Mouse (Mus musculus) heart, postnatal 36 days (tissue): ENCODE measurements at regions not wholly inside any gene's neighbourhood (a gene's known extent, or its start where the extent isn't known, plus 50 kb on each side); places are given as distances from the start of the nearest gene placed in this dataset.

Experiments
- DNase-seq, 2 experiments: peaks; one replicate each; pipeline ENCODE4 v3.0.0; 2021 to 2022
- intact Hi-C: fragments of 180-260 bp; cut with DNase I; formaldehyde crosslinking; loops from one replicate; pipeline ENCODE4 v1.15.1; 2025

DNA sequence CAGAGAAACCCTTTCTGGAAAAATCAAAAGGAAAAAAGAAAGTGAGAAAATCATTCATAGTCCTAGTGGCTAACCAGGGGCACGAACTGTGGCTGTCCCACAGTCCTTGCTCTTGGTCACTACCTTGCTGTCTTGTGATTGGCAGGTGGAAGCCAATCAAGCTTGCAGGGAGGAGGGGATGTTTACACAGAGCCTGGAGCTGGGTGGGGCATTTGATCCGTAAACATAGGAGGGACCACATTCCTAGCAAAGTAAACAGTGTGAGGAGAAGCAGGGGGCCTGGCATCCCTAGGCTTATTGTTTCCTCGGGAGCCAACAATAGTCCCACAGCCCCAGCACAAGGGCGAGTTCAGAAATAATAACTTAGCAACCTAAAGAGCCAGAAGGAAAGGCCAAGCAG, 466.5 kb upstream of the Gm10131 start:
- intact Hi-C loops = no loop called here

DNA sequence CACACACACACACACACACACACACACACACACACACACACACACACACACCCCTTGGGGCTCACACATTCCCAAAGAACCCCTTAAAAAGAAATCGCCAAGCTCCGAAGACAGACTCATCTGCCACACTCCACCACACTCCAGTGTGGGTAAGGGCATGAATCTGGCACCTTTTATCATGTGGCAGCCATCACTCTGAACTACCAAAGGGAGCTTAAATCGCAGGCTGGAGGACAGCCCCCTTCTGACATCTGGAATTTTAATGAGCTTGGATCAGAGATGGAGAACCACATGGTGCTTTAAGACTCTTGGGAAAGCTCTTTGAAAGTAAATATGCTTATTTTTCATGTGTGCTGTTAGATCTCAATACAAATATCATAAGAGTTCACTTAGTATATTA, 462.5 kb upstream of the Gm10131 start:
- no peak for DNase-seq
- intact Hi-C loops = no loop called here

More for the DNA sequence above, 466.5 kb upstream of the Gm10131 start:
- DNase-seq = no peak

DNA sequence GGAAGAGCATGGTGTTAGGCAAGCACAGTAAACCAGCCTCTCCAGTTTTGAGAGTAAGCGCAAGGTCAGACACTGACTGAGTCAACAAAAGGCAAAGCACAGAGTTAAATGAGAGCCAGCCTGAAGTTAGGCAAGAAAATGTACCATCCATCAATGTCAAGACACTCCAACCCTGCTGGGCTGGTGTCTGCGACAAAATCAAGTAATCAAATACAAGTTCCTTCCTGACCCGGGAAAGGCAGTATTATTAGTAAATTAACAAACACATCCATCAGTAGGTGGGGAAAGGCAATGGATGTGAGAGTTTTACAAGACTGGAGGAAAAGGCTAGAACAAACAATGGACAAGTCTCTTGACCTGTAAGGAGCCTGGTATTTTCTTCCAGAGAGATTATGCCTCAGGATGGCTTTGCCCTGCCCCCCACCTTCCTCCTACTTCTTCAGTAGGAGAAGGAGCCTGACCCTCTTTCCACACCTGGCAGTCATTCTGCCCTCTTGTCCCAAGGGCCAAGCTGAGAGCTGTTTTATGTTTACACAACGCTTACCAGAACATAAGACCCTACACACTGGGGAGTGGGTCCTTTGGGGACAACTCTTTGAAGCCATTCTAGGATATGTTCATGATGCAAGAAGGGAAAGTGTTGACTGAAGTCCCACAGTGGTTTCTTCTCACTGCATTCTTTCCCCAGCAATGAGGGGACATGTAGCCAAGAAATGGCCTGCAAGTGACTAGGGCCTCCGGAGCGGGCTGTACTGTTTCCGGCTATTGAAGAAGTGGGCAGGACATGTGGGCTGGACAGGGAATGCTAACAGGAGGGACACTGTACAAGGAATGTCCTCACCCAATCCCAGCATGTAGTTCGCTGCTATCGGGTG, 461.7 kb upstream of the Gm10131 start:
- intact Hi-C loops = no loop called here
- DNase-seq = no peak

DNA sequence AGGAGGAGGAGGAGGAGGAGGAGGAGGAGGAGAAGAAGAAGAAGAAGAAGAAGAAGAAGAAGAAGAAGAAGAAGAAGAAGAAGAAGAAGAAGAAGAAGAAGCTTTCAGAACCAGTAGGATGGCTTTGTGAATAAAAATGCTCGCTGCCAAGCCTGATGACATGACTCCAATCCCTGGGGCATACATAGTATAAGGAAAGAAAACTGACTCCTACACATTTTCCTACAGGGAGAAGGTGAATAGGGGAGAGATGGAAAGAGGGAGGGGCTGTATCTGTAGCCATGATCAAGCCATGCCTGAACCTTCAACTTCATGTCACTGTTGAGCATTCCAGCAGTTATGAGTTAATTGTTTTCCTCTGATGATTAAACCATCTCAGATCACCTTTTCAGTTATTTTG, 460.2 kb upstream of the Gm10131 start:
- intact Hi-C loops = no loop called here
- no peak for DNase-seq

DNA sequence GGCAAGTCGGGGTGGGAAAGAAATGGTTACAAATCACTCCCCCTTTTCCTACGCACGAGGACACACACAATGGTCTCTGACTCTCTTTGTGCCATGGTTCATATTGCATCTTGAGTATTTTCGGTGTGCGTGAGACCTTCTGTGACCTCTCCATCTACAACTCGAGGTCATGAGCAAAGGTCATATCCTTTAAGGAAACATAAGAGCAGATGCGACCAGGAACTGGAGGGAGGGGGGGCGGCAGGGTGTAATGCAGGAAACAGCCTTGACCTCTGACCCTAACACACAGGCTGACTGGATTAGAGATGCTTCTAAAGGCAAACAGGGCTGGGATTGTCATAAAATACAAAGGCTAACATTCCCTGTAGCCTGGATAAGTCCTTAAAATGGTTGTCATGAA, 450.7 kb upstream of the Gm10131 start:
- intact Hi-C loops = no loop called here
- DNase-seq = no peak

DNA sequence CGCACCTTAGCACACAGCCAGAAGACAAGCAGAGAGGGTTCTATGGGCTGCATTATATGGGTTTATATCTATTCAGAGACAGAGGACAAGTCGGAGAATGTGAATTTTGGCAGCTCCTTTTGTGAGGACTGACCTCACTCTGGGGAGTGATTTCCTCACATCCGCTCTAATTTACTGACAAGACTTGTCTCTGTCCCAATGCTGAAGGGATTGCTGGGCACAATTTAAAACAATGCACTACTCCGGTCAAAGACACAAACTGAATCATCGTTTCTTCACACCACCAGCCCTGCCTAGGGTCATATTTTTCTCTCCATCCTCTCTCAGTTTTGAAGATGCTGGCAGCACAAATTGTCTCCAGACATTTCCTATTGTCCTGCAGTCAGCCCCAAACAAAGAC, 438.2 kb upstream of the Gm10131 start:
- intact Hi-C loops = no loop called here
- DNase-seq = no peak

DNA sequence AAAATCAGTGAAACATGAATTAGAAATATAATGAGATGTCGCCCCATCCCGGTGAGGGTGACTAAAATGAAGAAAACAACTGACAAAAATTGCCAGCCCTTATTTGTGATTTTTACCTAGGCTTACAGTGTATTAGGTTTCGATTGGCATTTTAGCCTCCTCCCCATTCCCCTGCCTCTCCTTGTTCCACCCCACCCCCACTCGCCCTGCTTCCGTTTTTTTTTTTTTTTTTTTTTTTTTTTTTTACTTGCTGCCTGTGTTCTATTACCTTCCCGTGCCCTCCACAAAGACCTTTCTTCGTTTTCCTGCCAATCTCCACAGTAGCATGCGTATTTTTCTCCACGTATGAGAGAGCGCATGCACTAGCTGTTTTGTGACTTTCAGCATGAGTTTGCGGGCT, 435.3 kb upstream of the Gm10131 start:
- DNase-seq = no peak
- intact Hi-C loops = no loop called here

DNA sequence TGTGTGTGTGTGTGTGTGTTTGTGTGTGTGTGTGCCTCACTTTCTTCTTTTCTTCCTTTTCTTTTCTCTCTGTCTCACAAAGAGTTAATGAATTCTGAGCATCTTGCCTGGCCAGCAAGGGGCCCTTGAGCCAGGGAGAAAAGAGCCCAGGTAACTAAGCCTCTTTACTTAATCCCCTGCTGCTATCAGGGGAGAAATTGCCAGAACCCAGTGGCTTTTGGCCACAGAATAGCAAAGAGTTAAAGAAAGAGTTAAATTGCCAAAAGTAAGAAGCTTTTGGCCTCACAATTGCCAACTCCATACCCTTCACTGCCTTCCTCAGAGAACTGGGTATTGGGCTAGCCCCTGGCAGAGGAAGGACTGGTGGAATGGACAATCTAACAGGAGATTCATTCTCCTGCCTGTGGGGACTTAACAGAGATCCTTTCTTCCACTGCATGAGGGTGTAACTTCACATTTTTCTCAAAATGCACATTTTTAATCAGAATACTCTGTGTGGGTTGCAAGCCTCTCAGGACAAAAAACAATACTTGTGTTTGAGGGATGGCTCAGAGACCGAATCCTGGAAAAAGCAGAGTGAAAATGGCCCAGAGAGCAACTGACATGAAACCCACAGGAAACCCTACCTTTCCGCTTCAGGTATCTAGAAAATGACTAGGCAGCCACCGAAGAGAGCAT, 431.0 kb upstream of the Gm10131 start:
- intact Hi-C loops = no loop called here
- no peak for DNase-seq

DNA sequence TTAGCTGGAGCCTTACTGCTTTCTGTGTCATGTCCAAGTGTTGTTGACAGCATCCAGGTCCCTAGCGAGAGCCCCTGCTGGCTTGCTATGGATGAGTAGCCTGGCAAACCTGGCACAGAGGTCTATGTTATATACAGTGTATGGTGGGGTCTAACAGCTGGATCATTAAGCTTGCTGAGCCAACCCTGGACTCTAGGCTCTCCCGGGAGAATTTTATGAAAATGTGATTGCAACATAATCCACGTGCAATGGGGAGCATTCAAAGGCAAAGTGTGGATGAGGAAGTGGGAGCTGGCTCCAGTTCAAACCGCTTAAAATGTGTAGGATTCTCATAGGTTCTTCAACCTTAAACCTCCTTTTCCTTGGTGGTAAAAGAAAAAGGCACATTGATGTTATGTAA, 427.7 kb upstream of the Gm10131 start:
- no peak for DNase-seq

DNA sequence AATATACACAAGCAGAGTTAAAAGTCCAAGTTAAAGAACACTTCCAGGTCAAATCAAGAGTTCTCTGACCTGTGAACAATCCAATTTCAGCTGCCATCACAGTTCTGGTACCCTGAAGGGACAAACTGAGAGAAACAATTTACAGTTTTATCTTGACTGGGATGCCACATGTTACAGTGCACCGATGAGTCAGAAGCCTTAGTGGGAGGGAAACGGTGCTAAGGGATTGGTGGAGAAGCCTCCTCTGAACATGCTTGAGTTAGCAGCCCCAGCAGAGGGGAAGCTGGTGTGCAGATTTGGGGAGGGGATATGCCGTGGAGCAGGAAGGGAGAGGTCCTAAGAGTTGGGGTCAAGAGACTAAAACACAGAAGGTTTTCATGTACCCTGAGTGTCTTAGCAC, 423.9 kb upstream of the Gm10131 start:
- intact Hi-C loops = no loop called here
- DNase-seq = no peak

More for the DNA sequence above, 427.7 kb upstream of the Gm10131 start:
- intact Hi-C loops = no loop called here

DNA sequence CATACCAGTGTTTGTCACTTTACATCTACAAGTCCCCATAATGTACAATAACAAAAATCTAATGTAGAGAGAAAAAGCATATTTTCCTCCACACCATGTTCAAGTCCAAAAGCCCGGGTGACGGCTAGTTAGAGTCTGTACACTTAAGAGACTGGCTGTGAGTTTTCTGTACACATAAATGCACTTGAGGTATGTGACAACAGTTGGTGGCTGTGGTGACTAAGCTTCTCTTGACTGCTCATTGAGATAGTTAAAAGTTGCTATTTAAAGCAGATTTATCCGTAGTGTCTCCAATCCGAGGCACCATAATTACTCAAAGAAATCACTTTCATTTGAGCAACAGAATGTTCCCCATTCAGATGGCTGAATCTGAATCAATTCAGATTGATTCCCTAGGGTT, 421.9 kb upstream of the Gm10131 start:
- intact Hi-C loops = no loop called here
- DNase-seq = no peak

DNA sequence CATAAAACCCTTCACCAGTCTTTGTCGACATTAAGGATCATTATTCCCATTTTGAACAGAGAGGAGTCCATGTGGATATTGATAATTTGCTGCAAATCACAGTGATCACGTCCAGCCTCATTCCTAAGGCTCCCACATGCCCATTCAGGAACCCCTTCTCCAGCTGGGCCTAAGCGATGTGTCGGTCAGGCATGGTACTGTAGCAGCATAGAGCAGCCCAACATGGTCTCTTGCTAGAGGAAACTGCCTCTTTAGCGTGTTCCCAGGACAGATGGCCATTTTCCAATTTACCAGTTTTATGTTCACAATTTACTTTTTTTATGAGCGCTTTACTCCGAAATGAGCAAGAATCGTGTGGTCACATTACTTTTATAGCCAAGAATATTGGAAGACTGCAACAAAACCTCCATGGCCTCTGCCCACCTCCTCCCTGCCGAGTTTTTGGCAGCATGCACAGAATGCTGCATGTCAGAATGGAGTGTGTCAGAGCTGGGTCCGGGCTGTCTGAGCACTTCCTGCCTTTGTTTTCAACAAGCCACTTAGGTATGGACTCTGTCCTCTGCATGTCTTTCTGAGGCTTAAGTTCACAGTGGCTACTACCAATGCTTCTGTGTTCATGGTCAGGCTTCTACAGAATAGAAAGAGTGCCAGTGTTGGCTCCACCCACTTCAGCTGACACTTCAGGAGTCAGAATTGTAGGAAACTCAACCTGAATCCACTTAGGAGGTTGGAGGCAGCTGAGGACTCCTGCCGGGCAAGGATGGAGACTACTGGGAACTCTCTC, 419.6 kb upstream of the Gm10131 start:
- no peak for DNase-seq
- intact Hi-C loops = no loop called here

DNA sequence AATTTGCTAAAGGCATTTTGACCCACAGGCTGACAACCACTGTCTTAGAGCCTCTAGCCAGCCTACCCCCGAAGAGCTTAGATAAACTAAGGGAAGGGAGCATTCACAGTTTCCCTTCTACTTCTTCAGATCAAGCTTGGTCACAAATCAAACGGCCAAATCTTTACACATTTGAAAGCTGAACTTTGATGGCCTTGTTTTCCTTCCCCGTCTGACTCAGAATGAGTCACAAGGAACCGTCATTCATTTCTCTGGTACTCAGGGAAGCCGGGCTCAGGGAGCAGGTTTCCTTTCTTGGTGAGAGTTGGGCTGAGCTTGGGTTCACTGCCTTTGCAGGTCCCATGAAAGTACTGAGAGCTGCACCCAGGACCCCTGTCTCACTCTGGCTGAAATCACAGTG, 418.5 kb upstream of the Gm10131 start:
- intact Hi-C loops = no loop called here
- no peak for DNase-seq

DNA sequence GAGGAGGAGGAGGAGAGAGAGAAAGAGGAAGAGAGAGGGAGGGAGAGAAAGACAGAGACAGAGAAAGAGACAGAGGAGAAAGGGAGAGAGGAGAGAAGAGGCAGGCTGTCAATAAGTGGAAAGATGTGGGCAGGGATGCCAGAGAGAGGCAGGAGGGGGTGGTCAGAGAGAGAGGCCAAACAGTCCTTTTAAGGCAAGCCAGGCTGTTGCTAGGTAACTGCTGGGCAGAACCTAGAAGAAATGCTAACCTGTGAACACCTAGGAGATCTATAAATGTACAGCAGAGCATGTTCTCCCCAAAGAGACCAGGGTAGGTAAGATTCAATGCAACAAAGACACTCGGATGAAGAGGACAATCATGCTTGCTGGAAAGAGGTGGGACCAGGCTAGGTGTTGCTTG, 417.9 kb upstream of the Gm10131 start:
- no peak for DNase-seq
- intact Hi-C loops = no loop called here

DNA sequence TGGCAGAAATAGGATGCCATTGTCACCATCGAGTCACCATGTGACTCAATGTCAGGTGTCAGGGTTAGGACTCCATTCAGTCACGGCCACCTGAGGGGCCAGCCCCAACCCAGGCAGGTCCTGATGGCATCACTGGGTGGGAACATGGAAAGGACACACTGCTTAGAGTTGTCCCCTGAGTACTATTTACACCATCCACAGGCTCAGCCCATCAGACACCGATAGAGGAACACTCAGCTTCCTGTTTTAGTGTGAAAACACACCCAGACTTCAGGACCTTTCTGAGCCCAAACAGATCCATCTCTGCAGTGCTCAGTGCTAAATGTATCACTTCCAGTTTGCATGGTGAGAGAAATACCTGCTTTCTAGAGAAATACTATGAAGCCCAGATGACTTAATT, 416.7 kb upstream of the Gm10131 start:
- intact Hi-C loops = no loop called here

DNA sequence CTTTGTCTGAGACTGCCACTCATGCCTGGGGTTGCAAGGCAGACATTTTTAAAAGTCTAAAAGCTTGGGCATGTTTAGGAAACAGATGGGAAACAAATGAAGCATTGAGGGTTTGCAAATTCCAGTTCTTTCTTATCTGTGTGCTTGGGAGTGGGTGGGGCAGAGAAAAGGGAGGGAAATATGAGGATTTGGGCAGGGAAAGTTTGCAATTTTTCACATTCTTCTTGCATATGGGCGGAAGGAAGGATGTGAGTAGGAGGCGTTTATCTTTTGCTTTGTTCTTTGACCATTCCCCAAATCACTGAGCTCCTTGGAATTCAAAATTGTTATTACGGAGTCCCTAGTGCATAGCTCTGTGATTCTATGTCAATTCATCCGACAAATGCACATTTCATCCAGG, 413.7 kb upstream of the Gm10131 start:
- intact Hi-C loops = no loop called here
- DNase-seq = no peak

More for the DNA sequence above, 416.7 kb upstream of the Gm10131 start:
- no peak for DNase-seq

DNA sequence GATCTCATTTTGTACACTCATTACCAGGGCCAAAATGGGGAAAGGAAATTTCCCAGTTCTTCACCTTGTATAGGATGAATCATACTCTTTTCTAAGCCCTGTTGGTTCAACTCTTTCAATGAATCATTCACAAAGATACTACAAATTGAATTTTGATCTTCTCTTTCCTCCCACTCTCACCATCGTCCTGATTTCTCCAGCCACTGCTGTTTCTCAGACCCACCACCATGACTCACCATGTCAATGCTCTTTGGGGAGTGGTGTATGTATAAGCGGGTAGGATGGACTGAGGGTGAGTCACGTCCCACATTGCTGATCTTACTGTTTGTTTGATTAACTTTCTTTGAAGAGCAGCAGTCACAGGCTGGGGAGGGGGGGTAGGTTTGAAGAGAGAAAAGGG, 412.3 kb upstream of the Gm10131 start:
- intact Hi-C loops = no loop called here

DNA sequence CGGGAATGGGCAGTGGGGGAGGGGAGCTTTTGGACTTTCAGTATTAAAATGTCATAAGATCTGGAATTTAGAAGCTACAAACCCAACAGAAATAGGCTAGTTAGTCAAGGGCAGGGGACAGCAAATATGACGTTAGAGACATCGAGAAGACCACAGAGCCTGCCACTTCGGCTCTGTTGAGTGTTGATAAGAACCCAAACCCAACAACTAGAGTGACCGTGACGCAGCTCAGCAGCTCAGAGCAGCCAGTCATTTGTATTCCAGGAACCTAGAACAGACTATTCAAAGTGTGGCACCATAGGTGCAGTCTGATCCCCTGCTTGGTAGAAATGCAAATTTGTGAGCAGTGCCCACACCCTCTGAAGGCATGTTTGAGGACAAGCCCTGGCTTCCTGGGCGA, 409.8 kb upstream of the Gm10131 start:
- DNase-seq = no peak
- intact Hi-C loops = no loop called here

More for the DNA sequence above, 412.3 kb upstream of the Gm10131 start:
- no peak for DNase-seq

DNA sequence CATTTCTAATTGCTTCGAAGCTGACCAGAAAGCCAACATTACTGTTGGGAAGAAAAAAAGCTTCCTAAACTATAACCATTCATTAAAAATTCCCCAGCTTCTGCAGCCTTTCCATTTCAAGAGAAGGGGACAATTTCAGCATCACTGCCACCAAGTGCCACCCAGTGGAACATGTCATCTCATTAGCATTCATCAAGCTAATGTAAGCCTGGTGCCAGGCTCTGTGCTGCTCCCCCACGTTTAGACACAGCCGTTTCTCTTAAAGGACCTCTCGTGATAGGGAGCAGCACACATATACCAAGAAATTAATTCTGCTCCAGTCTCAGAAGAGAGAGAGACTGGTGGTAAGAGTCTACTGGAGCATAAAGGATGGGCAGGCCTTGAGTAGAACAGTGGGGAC, 409.1 kb upstream of the Gm10131 start:
- no peak for DNase-seq
- intact Hi-C loops = no loop called here

DNA sequence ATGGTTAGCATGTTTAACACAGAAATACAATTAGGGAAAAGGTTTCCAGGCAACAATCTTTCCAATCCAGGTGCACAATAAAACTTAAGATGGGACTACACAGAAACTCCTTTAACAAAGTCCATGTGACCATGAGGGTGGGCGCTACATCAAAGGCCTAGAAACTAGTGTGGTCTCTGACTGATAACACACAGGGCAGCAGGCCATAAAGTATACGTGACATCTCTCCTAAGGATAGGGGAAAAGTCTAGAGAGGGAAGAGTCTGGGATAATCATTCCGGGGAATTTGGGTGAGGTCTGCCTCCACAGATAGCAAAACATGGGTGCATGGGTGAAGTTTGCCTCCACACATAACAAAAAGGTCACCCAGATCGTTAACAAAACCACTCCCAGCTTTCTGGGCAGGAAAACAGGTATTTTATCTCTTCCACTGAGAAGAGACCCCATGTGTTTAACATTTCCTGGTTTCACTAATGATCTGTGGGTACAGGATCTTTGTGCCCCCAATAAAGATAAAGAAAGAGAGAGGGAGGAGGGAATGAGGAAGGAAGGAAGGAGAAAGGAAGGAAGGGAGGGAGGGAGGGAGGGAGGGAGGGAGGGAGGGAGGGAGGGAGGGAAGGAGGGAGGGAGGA, 402.0 kb upstream of the Gm10131 start:
- DNase-seq = no peak
- intact Hi-C loops = no loop called here
